Mouse (Mus musculus): ENCODE results near the gene Tomm40l.
"Not testable (repeated sequence)": the region's sequence is repeated elsewhere in the genome, so short reads cannot be mapped to it uniquely, and the experiment has no call there.

Gene Tomm40l

DNA sequence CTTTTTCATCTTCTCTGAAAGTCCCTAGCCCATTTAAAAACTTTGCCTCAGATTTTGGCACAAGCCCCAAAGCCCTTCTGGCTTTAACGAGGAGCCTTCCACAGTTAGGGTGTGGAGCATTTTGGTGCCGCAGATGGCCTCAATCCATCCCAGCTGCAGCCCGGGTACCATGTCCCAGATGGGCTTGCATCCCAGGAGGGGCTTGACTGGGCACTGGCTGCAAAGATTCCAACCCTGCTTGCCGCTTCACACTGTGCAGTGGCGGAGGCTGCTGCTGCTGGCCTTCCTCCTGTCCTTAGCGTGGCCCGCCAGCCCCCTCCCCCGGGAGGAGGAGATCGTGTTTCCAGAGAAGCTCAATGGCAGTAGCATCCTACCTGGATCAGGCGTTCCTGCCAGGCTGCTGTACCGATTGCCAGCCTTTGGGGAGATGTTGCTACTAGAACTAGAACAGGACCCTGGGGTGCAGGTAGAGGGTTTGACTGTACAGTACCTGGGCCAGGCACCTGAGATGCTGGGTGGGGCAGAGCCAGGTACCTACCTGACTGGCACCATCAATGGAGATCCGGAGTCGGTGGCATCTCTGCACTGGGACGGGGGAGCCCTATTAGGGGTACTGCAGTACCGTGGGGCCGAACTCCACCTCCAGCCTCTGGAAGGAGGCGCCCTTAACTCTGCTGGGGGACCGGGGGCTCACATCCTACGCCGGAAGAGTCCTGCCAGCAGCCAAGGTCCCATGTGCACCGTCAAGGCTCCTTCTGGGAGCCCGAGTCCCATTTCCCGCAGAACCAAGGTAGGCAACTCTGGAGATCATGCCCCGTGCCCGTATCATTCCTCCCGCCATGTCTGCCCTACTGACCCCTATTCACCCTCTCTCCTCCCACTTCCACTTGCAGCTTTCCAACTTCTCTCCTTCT is 28.6 kb upstream of the Tomm40l start, which contains the start of gene Ndufs2:
Ndufs2 (minus strand) TSS at position 709 of the 914 bp plus-strand sequence.
- DNase-seq (ENCODE audit: low spot score in 2 of 2), result no peak

DNA sequence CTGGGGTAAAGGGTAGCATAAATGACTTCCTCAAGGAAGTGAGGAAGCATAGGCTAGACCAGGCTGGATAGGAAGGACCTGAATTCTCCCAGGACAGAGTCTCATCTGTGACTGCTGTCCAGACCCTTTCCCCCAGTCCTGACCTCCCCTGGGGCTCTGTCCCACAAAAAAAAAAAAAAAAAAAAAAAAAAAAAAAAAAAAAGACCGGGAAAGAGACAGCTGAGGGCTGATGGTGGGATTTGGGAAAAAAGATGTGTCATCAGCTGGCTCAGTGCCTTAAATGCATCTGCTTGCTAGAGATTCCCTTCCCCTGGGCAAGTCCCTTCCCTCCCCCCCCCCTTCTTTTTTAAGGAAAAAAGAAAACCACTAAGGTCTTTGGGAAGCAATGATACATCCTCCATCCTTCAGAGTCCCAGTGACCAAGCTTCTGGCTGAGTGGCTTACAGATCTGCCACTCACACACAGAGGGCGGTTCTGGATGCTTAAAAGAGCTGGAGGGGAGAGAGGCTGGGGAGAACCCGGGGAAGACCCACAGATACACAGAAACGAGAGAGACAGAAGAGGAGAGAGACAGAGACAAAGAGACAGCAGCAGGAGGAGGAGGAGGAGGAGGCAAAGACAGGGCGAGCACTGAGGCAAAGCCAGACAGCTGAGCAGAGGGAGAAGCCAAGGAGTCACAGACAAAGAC is 27.7 kb upstream of the Tomm40l start, which contains the start of gene Adamts4:
Adamts4 (plus strand) TSS at position 509 of the 688 bp plus-strand sequence.
- DNase-seq (ENCODE audit: low spot score in 2 of 2), result peak in 1 of 2 experiments; percentile 61

DNA sequence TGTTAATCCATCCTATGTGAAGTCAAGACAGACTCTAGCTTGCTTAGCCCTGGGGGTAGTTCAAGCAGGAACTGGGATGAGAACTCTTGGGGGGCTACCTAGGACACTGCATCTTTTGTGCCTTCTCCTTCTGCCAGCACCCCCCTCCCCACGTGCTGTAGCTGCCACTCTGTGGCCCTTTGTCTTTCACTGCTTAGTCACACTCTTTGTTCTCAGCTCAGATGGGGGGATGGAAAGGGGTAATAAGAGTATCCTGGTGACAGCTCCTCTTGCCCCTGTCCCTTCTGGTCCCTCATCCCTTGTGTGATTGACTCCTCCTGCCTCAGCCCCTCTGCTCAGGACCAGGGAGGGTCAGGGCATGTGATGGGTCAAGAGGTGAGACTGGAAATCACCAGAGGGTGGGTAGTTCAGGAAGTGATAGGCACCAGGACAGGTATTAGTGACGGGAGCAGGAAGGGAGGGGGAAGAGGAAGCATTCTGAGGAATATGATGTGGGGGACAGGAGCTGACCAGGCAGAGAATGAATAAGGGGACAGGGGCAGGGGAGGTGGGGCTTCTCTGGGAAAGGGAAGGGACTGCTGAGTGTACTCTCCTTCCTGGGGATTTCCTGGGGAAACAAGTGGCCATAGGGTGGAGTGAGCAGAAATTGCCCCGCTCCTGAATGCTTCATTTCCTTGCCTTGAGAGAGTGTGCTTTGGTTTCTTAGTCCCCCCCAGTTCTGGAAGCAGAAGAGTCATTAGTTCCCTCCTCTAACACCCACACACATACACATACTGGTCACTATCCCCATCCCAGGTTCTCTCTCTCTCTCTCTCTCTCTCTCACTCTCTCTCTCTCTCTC is 26.3 kb upstream of the Tomm40l start:
- DNase-seq (ENCODE audit: low spot score in 2 of 2), result no peak

DNA sequence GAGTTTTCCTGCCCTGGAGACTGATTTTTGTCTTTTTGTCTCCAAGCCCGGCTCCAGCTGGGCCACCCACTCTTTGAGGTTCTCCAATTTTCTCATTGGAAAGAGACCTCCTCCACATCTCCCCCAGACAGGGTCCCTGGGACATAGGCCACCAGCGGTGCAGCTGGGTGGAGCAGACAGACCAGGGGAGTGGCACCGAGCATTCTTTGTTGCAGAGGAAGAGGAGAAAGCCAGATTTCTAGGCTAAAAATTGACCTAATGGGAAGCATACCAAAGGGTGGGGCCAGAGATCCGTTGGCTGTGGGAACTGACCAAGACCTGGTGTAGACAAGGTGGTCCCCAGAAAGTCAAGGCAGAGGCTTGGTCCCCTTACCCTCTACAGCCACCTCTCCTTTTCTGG is 25.6 kb upstream of the Tomm40l start:
- DNase-seq (ENCODE audit: low spot score in 2 of 2), result no peak

DNA sequence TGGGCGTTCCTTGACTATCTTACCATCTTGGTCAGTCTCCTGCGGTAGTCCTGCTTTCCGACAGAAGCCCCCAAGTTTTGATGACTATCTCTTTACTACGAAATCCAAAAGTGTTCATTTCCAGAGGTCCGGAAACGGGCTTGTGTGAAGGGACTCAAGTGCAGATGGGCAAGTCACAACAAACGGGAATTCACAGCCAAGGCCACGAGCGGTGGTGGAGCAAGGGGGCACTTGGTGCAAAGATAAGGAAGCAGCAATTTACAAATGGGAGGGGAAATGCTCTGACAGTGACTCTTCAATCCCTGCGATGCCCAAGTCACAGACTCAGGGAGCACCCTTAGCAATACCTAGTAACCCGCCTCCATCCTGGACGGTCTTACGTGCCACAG is 25.1 kb upstream of the Tomm40l start:
- no peak for DNase-seq (ENCODE audit: low spot score in 2 of 2)

DNA sequence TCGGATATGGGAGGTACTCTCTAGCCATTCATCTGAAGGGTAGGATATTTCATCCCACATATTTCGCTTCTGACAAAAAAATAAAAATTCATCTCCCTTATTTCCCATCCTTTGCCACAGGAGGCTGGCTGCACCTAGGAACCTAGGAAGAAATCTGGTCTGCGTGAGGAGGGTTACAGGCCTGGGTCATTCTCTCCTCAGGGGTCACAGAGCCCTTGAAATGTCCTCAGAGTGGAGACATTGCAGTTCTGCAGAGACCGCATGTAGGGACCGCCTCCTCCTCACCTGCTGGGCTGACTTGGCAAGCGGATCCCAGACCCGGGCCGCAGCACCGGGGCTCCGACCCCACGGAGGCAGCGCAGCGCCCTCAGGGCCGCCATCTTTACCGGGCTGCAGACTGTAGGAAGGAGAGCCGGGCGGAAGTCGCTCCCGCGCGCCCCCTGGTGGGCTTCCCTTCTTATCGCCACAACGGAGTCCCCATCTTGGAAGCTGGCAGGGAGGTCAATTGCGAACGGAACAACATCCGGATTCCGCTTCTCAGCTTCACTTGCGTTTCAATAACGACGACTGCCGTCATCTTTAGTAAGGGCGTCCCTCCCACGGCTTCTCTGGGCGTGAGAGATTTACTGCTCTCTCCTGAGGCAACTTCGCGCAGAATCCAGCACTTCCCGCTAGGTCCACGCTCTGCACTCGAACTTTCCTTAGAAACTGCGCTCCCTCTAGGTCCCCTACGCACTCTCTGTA is 24.6 kb upstream of the Tomm40l start:
- DNase-seq (ENCODE audit: low spot score in 2 of 2), result peak; percentile 96 to 98

DNA sequence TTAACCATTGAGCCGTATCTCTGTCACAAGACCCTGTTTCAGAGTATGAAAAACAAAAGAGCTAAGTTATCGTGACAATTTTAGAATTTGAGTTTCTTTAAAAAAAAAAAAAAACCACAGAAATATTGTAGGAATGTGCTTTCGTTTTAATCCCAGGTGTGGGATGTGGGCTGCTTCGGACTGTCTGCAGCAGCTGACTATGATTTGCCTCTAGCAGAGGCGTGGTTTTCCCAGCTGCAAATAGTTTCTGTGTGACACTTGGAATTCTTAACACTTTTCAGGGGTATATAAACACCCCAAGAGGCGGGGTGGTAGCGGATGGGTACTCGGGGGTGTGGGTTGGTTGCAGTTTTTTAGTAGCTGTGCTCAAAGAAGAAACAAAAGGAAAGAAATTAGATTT is 23.0 kb upstream of the Tomm40l start:
- no peak for DNase-seq (ENCODE audit: low spot score in 2 of 2)

DNA sequence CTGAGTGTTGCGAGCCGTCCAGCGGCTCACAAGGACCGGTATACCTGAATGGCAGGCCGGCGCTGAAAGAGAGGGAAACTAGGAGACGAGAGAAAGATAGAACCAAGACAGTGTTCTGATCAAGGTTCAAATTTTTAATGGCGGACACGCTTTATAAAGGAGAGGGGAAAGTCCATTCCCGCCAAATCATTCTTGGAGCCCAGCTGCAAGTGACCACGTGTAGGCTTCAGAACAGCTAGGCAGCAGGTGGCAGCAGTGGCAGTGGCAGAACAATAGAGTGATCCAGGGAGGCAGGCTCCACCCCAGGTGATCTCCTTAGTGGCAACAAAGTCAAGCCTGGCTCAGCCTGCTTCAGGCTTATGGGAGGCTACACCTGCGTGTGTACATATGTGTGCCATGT is 19.6 kb upstream of the Tomm40l start:
- not testable (repeated sequence) for DNase-seq (ENCODE audit: low spot score in 2 of 2)

DNA sequence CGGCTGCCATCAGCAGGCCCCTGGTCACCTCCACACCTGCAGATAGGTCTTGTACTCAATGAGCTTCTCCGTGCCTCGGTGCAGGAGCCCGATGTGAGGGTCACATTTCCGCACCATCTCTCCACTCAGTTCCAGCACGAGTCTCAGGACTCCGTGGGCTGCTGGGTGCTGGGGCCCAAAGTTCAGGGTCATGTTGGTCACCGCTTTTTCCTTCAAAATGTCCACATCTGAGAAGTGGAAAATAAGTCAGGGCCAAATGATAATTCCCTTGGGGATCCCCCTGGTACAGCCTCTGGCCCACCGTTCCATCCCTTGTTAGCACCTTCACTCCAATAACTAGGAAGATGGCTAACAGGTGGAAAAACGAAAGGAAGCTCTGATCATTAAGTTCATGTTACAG is 18.6 kb upstream of the Tomm40l start:
- no peak for DNase-seq (ENCODE audit: low spot score in 2 of 2)

DNA sequence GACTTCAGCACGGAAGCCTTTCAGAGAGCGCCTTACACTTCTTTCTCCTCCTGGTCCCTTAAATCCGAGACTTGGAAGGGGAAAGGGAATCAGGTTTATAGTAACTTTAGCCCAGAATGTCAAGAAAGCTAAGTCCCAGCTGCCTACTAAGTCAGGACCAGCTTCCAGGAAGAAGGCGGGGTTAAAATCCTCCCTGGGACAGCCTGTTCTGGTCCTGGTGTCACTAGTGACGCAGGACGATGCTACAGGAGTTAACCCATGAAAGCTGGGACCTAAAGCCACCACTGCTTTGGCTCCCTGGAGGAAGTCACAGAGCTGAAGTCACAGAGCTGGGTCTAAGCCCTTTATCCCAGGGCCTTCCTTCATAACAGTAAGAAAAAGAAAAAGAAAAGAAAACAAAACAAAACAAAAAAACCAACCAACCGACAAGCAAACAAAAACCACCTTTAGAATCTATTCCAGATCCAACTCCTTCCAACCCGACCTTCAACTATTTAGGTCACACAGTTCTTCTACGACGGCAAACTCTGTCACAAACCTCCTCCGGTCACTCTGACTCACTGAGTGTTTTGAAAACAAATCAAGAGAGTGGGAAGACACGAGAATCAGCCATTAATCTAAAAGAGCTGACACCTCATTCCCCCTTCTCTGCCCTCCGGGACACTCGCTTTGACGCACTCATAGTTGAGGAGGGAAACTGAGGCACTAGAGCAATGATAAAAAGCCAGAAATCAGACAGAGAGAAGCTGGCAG is 17.9 kb upstream of the Tomm40l start:
- no peak for DNase-seq (ENCODE audit: low spot score in 2 of 2)

DNA sequence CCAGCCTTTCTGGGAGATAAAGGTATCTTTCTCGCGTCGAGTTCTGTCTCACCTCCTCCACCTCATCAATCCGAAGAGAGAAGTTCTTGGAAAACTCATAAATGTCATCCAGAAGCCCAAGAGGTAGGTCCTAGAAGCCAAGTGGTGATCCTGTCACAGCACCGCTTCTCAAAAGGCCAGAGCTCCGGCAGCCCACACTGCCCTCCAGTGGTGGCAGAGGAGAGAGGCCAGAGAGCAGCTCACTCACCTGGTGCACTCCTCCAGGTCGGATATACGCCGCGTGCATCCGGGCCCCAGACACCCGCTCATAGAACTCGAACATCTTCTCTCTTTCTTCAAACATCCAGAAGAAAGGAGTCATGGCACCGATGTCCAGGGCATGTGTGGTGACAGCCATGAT is 16.1 kb upstream of the Tomm40l start:
- peak in 1 of 2 experiments; percentile 49 for DNase-seq (ENCODE audit: low spot score in 2 of 2)

DNA sequence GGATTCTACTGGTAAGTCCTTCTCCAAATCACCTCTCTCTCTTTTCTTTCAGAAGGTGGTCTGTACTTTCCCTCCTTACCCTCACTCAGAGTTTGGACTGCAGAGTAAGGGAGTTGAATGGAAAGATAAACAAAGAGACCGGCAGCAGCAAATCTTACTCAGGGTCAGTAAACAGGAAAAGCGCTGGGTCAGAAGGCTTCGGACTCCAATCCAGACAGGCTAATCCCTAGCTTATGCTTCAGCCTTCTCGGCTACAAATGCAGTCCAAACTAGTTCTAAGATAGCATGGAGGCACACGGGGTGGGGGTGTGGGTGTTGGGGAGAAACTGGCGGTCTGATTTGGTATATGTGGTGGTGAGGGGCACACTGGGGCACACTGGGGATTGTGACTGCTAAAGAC is 15.1 kb upstream of the Tomm40l start:
- no peak for DNase-seq (ENCODE audit: low spot score in 2 of 2)

DNA sequence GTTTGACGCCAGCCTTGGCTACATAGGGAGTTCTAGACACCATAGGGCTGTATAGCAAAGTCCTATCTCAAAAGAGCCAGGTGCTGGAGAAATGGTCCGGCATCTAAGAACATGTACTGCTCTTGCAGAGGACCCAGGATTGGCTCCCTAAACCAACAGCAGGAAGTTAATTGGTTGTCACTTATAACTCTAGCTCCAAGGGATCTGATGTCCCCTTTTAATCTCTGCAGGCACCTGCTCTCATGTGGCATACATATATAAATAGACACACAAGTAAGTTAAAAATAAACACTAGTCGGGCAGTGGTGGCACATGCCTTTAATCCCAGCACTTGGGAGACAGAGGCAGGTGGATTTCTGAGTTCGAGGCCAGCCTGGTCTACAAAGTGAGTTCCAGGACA is 13.5 kb upstream of the Tomm40l start:
- DNase-seq (ENCODE audit: low spot score in 2 of 2), result no peak

DNA sequence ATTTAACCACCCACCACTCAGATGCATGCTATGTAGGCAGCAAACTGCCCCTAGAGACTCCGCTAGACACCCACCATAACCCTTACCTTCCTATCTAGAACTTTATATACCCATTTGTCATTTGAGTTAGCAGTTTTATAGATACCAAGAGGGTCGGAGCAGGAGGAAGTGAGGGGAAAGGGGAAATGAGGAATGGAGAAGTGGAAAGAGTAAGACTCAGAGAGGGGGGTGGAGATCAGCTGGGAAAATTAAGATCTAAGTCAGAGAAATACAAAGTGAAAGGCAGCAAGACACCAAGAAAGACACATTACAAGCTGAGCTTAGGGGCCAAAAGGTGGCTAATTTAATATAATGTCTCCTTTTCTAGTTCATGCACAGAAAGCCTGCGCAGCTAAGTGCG is 12.2 kb upstream of the Tomm40l start:
- no peak for DNase-seq (ENCODE audit: low spot score in 2 of 2)

DNA sequence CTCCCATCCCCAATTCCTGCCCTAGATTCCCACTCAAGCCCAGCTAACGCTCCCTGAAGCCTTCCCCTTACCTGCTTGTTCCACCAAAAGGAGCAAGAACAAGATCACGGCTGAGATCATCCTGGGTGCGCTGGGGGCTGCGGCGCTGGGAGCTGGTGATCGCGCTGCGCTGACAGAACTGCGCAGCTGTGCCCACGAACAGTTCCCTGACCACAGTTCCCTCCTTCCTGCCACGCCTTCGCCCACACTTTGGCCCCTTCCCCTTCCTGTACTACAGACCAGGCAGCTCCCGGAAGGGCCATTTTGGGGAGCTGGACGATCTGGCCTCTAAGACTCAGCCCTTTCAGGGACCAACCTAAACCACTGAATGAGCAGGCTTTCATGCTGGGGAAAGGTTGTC is 11.8 kb upstream of the Tomm40l start, which contains the start of gene Fcer1g:
Fcer1g (minus strand) TSS at position 240 of the 400 bp plus-strand sequence.
- DNase-seq (ENCODE audit: low spot score in 2 of 2), result no peak

DNA sequence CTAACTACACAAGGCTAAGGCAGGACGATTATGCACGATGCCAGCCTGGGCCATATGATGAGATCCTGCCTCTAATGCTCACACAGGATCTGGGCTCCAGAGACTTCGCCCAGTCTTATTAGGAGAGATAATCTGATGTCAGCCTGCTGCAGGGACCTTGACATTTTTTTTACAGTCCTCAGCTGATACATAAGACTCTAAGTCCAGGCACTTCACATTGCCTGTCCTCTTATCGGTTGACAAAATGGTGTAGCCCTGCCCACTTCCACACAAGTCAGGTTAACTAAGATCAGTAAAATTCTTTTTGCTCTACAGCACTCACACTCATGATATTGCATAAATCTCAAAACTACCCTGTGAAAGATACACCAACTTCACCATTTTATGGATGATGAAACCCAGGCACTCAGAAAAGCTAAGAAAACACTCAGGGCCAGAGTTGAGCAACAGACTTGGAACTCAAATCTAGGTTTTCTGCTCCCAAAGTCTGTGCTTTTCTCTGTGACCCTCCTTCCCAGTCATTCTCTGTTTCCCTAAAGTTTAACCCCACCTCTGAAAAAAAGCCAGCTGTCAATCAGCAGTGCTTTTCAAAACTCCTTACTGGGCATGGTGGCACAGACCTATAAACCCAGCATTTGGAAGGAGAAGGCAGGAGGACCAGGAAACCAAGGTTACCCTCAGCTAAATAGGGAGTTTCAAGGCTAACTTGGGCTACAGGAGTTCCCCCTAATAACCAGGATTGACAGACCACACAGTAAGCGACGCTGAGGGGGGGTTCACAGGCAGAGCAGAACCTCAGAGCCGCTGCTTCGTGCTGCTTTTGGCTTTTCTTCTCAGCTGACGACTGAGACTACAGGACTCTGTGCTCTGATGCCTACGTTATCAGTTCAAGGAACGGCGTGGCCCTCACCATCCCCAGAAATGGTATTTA is 10.8 kb upstream of the Tomm40l start:
- DNase-seq (ENCODE audit: low spot score in 2 of 2), result no peak

DNA sequence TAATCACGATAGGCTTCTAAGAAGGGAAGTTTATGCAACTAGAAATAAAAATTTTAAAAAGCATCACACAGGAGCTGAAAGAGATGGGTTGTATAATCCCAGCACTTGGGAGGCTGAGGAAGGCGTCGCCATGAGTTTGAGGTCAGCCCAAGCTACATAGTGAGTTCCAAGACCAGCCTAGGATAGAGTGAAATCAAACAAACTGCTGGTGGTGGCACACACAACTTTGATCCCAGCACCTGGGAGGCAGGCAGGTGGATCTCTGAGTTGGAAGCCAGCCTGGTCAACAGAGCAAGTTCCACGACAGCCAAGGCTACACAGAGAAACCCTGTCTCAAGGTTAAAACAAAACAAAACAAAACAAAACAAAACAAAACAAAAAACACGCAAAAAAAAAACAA is 10.0 kb upstream of the Tomm40l start:
- DNase-seq (ENCODE audit: low spot score in 2 of 2), result no peak

DNA sequence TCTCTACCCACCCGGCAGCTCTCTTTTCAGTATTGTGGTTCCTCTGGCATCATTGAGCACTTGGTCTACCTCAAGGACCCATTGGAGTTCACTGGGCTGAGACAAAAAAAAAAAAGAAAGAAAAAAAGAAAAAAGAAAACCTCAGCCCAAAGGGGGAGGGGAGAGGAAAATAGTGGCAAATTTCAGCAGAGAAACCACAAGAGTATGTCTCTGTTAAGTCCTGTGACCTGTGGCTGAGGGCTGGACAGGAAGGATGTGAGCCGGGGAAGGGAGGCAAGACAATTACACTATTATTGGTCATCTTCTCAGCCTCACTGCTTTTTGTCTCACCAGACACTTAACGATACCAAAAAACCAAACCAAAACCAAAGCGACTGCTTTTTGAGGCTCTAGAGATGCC is 9.5 kb upstream of the Tomm40l start:
- no peak for DNase-seq (ENCODE audit: low spot score in 2 of 2)

DNA sequence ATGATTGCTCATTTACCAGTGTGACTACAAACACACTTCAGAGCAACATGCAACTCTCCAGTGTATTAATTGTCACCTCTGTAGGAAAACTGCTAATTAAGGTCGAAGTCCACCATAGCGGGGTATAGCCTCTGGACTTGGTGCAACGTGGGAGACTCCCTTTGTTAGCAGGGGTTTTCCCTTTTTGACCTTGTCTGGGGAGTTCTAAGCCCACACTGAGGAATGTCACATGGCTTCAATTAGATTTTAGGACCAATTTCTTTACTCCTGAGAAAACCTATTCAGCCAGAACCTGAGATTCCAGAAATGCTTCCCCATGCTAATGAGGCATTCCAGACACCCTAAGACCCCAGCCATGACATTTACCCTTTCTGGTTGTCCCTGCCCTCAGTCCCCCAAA is 7.9 kb upstream of the Tomm40l start:
- no peak for DNase-seq (ENCODE audit: low spot score in 2 of 2)

Data from frontal cortex, postnatal 36 days (tissue).